Mouse (Mus musculus) intestine, postnatal 0 days (tissue): ENCODE results near the gene Odaph. TPM values are rescaled to one million over a fixed set of nuclear protein-coding genes. Genes with fewer than 3 reads are reported as not detected.

Experiments used
- ATAC-seq: fragments of 200-750 bp; cut with Nextera tagmentation; 2 replicates; pipeline ENCODE4 v1.8.0; 2017; ENCODE audit warnings: mild to moderate bottlenecking, moderate TSS enrichment, moderate library complexity
- H3K27ac ChIP-seq: fragments of 300-500 bp; sonication (generic); 2 replicates; pipeline ENCODE4 v1.5.1; 2014; ENCODE audit warnings: mild to moderate bottlenecking, low read depth, low read length, moderate library complexity
- H3K27me3 ChIP-seq: fragments of 300-500 bp; sonication (generic); replicated peaks from 2 replicates; pipeline ENCODE4 v1.6.1; 2014; ENCODE audit warnings: low read length, mixed read lengths; ENCODE audit not compliant: control insufficient read depth, insufficient read depth
- H3K36me3 ChIP-seq: fragments of 300-500 bp; sonication (generic); 2 replicates; pipeline ENCODE4 v1.6.1; 2014; ENCODE audit warnings: mild to moderate bottlenecking, moderate library complexity; ENCODE audit not compliant: control insufficient read depth, insufficient read depth
- H3K4me1 ChIP-seq: fragments of 300-500 bp; sonication (generic); replicated peaks from 2 replicates; pipeline ENCODE4 v1.6.1; 2014; ENCODE audit warnings: antibody characterized with exemption, low read length, mixed read lengths; ENCODE audit not compliant: control insufficient read depth, insufficient read depth
- H3K4me2 ChIP-seq: fragments of 300-500 bp; sonication (generic); replicated peaks from 2 replicates; pipeline ENCODE4 v1.6.1; 2014; ENCODE audit warnings: low read depth, mild to moderate bottlenecking, moderate library complexity
- H3K4me3 ChIP-seq: fragments of 300-500 bp; sonication (generic); 2 replicates; pipeline ENCODE4 v1.5.1; 2014; ENCODE audit warnings: low read depth, low read length
- H3K9ac ChIP-seq: fragments of 300-500 bp; sonication (generic); 2 replicates; pipeline ENCODE4 v1.6.1; 2014; ENCODE audit warnings: mild to moderate bottlenecking, low read depth, low read length
- H3K9me3 ChIP-seq: fragments of 300-500 bp; sonication (generic); 2 replicates; pipeline ENCODE4 v1.6.1; 2016; ENCODE audit warnings: mixed run types; ENCODE audit not compliant: control insufficient read depth
- CTCF ChIP-seq: sonication (generic); IDR thresholded peaks from 2 replicates; pipeline ENCODE4 v1.5.1; 2016; ENCODE audit warnings: low read depth, mild to moderate bottlenecking, control low read depth, antibody characterized with exemption, moderate library complexity
- WGBS: fragments of 180-500 bp; shearing (Covaris S2); extraction: QIAGEN DNeasy Blood & Tissue Kit; methylation state at CpG from one replicate; pipeline ENCODE4 v1.1.7; 2014; 5-methylcytosine and 5-hydroxymethylcytosine counted together
- polyA plus RNA-seq: library from polyadenylated mRNA; unstranded; fragments of >200 nt; fragmentation: Nextera tagmentation; extraction: Ambion mirVana; gene quantifications from 2 replicates; pipeline ENCODE4 v1.2.1, GENCODE M21; 2015

Odaph gene
- polyA plus RNA-seq, 1 experiment from 2014 or later, result not detected

DNA sequence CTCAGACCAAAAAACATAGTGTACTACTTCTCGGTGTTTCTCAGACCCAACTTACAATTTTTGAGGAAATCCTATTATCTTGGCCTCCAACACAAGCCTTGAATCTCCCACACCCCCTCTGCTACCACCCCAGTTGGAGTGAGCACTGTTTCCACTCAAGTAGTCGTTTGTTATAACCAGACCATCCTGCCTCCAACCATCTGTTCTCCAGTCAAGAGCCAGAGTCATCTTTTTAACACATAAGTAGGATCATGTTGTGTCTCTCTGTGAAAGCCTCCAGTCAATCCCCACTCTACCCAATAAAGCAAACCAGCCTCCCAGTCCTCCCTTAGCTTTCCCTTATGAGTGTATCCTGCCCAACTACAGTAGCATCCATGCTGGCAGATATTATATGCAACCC is 3.8 kb upstream of the Odaph start:
- H3K4me1 ChIP-seq, result no peaks in the 10 kb centered on the region
- 72% methylated on average over 2 of the region's 2 CpGs for WGBS
- H3K4me3 ChIP-seq, result no peak overlapping the region

DNA sequence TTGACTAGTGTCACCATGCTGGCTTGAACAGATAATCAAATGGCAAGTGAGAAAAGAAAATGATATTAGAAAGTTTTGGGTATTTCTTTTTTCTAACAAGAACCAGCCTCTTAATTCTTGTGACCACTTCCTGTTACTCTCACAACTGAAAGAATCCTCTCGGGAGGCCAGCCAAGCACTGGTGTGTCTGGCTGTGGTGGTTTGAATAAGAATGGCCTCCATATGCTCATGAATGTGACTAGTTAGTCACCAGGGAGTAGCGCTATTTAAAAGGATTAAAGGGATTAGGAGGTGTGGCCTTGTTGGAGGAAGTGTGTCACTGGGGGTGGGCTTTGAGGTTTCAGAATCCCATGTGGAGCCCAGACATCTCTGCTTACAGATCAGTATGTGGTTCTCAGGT is 1.6 kb upstream of the Odaph start:
- no peak for ATAC-seq
- Histone ChIP-seq H3K27me3 (no peaks in the 10 kb centered on the region), H3K4me2 (no peak overlapping the region), H3K4me1 (no peaks in the 10 kb centered on the region), H3K9ac (no peak overlapping the region), H3K4me3 (no peak overlapping the region), H3K27ac (no peak overlapping the region), H3K36me3 (no peaks in the 10 kb centered on the region), H3K9me3 (no peaks in the 10 kb centered on the region)
- WGBS, result 63% methylated on average over 2 of the region's 2 CpGs
- TF ChIP-seq CTCF, result no peak

More for the DNA sequence above, 3.8 kb upstream of the Odaph start:
- H3K9ac ChIP-seq, result no peak overlapping the region
- no peak for TF ChIP-seq CTCF
- no peak overlapping the region for H3K27ac ChIP-seq
- H3K9me3 ChIP-seq, result no peaks in the 10 kb centered on the region
- H3K4me2 ChIP-seq, result no peak overlapping the region
- no peaks in the 10 kb centered on the region for H3K36me3 ChIP-seq
- no peak for ATAC-seq
- H3K27me3 ChIP-seq, result no peaks in the 10 kb centered on the region

DNA sequence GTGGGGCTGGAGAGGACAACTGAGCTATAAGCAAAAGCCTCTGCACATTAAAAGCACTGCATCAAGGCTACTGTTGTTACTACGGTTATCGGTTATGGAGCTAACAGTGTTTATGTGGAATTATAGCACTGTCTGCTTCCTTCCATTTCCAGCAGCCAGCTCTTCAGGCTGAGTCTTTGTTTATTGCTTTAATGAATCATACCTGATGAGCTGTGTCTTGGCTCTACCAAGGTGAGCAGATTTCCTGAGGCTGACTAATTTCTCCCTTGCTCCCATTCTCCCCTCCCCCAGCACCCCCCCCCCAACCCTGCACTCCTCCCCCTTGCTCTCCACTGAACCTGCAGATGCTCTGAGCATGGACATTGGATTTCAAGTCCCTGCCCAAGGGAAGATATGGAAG is 524 bp downstream of the Odaph start:
- Histone ChIP-seq H3K4me2 (no peak overlapping the region), H3K9ac (no peak overlapping the region), H3K27me3 (no peaks in the 10 kb centered on the region), H3K4me1 (no peaks in the 10 kb centered on the region), H3K9me3 (no peaks in the 10 kb centered on the region), H3K27ac (no peak overlapping the region), H3K36me3 (no peaks in the 10 kb centered on the region), H3K4me3 (no peak overlapping the region)
- 76% methylated on average over 2 of the region's 2 CpGs for WGBS
- TF ChIP-seq CTCF, result no peak
- no peak for ATAC-seq

DNA sequence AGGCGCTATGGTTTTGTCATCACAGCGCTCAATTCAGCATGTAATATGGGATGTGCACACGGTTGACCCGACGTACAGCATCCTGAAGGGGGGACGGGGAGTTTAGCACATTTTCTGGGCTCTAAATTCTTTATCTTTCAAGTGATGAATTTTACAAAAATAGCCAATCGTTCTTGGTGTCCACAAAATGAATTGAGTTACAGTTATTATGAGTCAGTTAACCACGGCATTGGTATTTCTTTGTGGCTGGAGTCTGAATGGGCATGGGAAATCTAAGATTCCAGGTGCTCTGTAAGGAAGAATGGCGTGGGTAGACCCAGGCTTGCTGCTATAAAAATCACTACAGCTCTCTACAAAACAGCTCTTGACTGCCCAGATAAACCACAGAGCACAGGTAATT is 2.0 kb downstream of the Odaph start:
- no peaks in the 10 kb centered on the region for H3K4me1 ChIP-seq
- H3K9me3 ChIP-seq, result no peaks in the 10 kb centered on the region
- ATAC-seq, result no peak
- H3K4me3 ChIP-seq, result no peak overlapping the region
- no peak overlapping the region for H3K27ac ChIP-seq
- 86% methylated on average over 9 of the region's 9 CpGs for WGBS
- H3K27me3 ChIP-seq, result no peaks in the 10 kb centered on the region
- H3K9ac ChIP-seq, result no peak overlapping the region
- TF ChIP-seq CTCF, result no peak
- no peak overlapping the region for H3K4me2 ChIP-seq
- H3K36me3 ChIP-seq, result no peaks in the 10 kb centered on the region

DNA sequence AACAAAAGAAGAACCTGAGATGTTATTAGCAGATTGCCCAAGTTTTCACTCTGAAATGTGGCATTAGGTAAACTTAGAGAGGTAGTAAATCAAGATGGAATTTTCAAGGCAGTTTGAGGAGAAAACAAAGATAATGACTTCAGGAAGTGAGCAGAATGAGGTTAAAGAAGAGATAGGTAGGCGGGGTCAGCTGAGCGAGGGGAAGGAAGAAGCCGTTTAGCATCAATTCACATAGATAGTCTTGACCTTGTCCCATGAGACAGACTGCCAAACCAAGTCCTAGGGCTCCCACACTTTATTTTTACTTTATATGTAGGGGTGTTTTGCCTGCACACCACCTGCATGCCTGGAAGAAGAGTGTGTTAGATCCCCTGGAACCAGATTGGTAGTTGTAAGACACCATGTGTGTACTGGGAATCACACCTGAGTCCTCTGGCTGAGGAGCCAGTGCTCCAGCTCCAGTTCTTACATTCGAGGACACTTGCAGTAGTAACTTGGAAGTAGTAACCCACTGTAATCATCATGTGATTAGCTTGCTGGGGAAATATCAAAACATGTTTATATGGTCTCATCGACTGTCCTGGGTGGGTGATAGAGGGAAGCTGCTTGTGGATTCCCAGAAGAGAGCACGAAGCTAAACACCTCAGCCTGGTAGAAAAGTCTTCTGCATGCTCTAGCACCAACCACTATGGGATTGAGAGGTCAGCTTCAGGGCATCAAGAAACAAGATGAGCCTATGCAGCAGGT is 4.1 kb downstream of the Odaph start:
- H3K27me3 ChIP-seq, result no peaks in the 10 kb centered on the region
- no peak overlapping the region for H3K4me3 ChIP-seq
- 68% methylated on average over 6 of the region's 6 CpGs for WGBS
- H3K27ac ChIP-seq, result no peak overlapping the region
- H3K4me1 ChIP-seq, result no peaks in the 10 kb centered on the region
- H3K9ac ChIP-seq, result no peak overlapping the region
- no peaks in the 10 kb centered on the region for H3K36me3 ChIP-seq
- H3K4me2 ChIP-seq, result no peak overlapping the region
- ATAC-seq, result no peak
- H3K9me3 ChIP-seq, result no peaks in the 10 kb centered on the region
- no peak for TF ChIP-seq CTCF

DNA sequence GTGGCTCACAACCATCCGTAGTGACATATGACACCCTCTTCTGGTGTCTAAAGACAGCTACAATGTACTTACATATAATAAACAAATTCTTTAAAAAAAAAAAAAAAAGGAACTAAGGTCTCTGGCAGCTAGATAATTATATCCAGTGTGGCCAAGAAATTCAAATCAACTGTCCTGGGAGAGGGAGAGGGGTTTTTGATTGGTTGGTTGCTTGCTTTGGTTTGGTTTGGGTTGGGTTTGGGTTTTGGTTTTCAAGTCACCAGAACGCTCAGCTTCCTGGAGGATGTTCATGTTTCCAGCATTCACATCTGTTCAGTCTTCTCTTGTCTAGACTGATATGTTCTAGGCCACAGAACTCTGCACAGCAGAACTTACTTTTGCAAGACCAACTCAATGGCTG is 5.8 kb downstream of the Odaph start:
- H3K9me3 ChIP-seq, result no peaks in the 10 kb centered on the region
- 84% methylated on average over 2 of the region's 2 CpGs for WGBS
- H3K4me2 ChIP-seq, result no peak overlapping the region
- no peaks in the 10 kb centered on the region for H3K27me3 ChIP-seq
- ATAC-seq, result no peak
- no peaks in the 10 kb centered on the region for H3K36me3 ChIP-seq
- no peak for TF ChIP-seq CTCF
- H3K27ac ChIP-seq, result no peak overlapping the region
- H3K4me1 ChIP-seq, result no peaks in the 10 kb centered on the region
- no peak overlapping the region for H3K4me3 ChIP-seq
- no peak overlapping the region for H3K9ac ChIP-seq
